Mouse (Mus musculus): ENCODE measurements around the gene Gpd2. TPM values are rescaled to one million over a fixed set of nuclear protein-coding genes. Genes with fewer than 3 reads are reported as not detected.

Gpd2 gene
- polyA plus RNA-seq, 1 experiment from 2014 or later, result 16.3 TPM

DNA sequence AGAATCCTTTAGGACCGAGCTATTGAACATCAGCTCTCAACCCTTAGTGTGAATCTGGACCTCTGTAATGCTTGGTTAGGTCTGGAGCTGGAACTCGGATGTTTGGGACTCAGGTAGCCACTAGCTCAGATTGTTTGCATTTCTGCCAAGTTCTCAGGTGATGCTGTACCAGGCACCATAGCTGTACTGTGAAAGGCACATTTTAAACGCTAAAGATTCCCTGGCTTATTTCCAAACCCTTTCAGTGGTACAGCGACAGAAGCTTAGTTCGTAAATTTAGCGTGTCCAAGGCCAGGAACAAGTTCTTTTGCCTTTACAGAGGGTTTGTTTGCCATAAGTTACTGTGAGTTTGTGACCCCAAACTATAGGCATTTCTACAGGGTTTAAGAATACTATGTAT lies 409 bp upstream of the Gpd2 start:
- TF ChIP-seq CTCF (IDR thresholded peaks at IDR 0.05; ENCODE audit: low read depth), result no peak
- Histone ChIP-seq H3K27me3 (ENCODE audit: insufficient read depth, low read length) (no peaks in the 10 kb centered on the region), H3K27ac (ENCODE audit: low read depth) (no peak overlapping the region), H3K4me1 (ENCODE audit: insufficient read depth) (no peaks in the 10 kb centered on the region), H3K36me3 (ENCODE audit: insufficient read depth) (no peaks in the 10 kb centered on the region), H3K9ac (peak overlapping the region; percentile 83; the same call in 1 of the 2 replicates), H3K9me3 (ENCODE audit: low read depth, low read length) (no peaks in the 10 kb centered on the region), H3K4me3 (ENCODE audit: low read depth, low read length) (peak overlapping the region; percentile 55), H3K4me2 (peak overlapping the region; percentile 97)
- ATAC-seq (ENCODE audit: insufficient read depth) (no peak), DNase-seq (peak; percentile 64)
- WGBS, result 34% methylated on average over 6 of the region's 6 CpGs

DNA sequence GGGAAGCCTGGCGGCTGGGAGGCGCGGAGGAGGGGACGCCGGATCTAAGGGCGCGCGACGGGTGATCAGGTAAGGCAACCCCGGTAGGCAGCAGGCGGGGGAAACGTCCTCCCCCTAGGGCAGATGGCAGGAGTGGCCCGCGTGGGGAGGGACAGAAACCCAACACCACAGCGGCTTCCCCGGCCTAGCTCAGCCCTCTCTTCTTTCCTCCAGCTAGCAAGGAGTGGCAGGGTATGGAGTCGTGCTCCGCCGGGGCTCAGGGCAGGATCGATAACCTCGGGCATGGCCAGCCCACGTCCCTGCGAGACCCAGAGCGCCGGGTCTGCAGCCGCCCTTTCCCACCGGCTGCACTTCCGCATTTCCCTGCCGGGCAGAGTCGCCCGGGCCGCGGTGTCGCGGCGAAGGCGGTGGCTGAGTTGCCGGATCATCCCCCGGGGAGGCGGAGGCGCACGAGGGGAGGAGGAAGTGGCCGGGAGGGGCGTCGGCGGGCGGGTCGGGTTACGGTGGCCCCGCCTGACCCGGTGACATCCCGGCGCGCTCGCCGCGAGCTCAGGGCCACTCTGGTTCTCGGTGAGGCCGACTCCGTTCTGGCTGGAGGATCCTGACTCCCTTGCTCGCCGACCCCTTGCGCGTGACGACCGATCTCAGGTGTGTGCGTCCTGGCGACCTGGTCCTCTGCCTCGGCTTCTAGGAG lies 632 bp downstream of the Gpd2 start:
- no peaks in the 10 kb centered on the region for H3K27me3 ChIP-seq (ENCODE audit: insufficient read depth, low read length)
- ATAC-seq (ENCODE audit: insufficient read depth) (peak; percentile 89), DNase-seq (peak; percentile 85)
- no peaks in the 10 kb centered on the region for H3K4me1 ChIP-seq (ENCODE audit: insufficient read depth)
- peak overlapping the region; percentile 97 for H3K4me2 ChIP-seq
- WGBS, result under 1% methylated on average over 69 of the region's 69 CpGs
- no peak for TF ChIP-seq CTCF (IDR thresholded peaks at IDR 0.05; ENCODE audit: low read depth)
- no peaks in the 10 kb centered on the region for H3K9me3 ChIP-seq (ENCODE audit: low read depth, low read length)
- H3K27ac ChIP-seq (ENCODE audit: low read depth), result peak overlapping the region; percentile 73
- no peaks in the 10 kb centered on the region for H3K36me3 ChIP-seq (ENCODE audit: insufficient read depth)
- H3K9ac ChIP-seq, result peak overlapping the region; percentile 83
- H3K4me3 ChIP-seq (ENCODE audit: low read depth, low read length), result peak overlapping the region; percentile 55

DNA sequence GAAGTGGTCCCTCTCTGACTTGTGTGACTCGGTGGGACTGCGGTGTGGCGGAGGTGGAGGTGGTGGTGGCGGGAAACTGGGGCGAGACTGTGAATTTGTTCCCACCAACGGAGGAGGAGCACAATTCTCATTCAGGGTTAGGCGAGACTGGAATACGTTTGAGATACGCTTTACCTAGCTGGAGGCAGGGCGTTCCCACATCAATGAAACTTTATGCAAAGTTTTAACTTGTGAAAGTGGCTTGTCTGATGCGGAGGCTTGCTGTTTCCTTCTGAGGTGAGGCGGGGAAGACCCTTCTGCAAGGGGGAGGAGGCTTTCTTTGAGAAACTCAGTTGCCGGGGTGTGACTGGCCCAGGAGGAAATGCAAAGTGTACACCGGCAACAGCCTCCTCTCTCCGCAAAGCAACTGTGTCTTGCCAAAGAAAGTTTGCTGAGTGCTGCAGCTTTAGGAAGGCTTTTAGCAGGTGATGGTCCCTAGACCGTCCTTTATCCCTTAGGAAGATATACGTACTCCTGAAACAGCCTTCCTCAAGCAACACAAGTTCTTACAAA lies 1.3 kb downstream of the Gpd2 start:
- ATAC-seq (ENCODE audit: insufficient read depth) (no peak; the same call in 1 of the 2 replicates), DNase-seq (peak; percentile 31)
- Histone ChIP-seq H3K27ac (ENCODE audit: low read depth) (peak overlapping the region; percentile 73; the same call in 1 of the 2 replicates), H3K27me3 (ENCODE audit: insufficient read depth, low read length) (no peaks in the 10 kb centered on the region), H3K4me2 (peak overlapping the region; percentile 97), H3K9ac (peak overlapping the region; percentile 83), H3K4me3 (ENCODE audit: low read depth, low read length) (peak overlapping the region; percentile 55), H3K4me1 (ENCODE audit: insufficient read depth) (no peaks in the 10 kb centered on the region), H3K9me3 (ENCODE audit: low read depth, low read length) (no peaks in the 10 kb centered on the region), H3K36me3 (ENCODE audit: insufficient read depth) (no peaks in the 10 kb centered on the region)
- 4% methylated on average over 17 of the region's 17 CpGs for WGBS
- no peak for TF ChIP-seq CTCF (IDR thresholded peaks at IDR 0.05; ENCODE audit: low read depth)

DNA sequence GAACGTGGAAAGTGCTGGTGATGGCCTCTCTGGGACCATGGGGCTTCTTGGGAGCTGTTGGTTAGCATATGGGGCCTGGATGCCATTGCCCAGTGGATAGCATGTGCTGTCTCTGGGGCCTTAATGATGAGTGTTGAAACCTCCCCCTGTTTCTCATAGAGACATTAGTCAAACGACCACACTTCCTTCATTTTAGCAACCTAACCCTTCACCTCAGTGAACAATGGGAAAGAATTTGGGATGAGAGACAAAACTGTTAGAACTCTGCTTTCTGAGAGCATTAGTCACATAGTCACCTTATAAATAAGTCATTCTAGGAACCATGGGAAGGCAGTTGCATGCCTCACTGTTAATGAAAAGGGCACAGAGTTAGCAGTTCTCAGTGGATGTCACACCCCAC lies 1.9 kb downstream of the Gpd2 start:
- DNase-seq, result no peak
- Histone ChIP-seq H3K9ac (no peak overlapping the region), H3K27ac (ENCODE audit: low read depth) (no peak overlapping the region), H3K9me3 (ENCODE audit: low read depth, low read length) (no peaks in the 10 kb centered on the region), H3K4me1 (ENCODE audit: insufficient read depth) (no peaks in the 10 kb centered on the region), H3K27me3 (ENCODE audit: insufficient read depth, low read length) (no peaks in the 10 kb centered on the region), H3K36me3 (ENCODE audit: insufficient read depth) (no peaks in the 10 kb centered on the region), H3K4me3 (ENCODE audit: low read depth, low read length) (peak overlapping the region; percentile 55; the same call in 1 of the 2 replicates), H3K4me2 (peak overlapping the region; percentile 97)
- ATAC-seq (ENCODE audit: insufficient read depth), result no peak
- 17% methylated on average over 2 of the region's 2 CpGs for WGBS
- TF ChIP-seq CTCF (IDR thresholded peaks at IDR 0.05; ENCODE audit: low read depth), result no peak

DNA sequence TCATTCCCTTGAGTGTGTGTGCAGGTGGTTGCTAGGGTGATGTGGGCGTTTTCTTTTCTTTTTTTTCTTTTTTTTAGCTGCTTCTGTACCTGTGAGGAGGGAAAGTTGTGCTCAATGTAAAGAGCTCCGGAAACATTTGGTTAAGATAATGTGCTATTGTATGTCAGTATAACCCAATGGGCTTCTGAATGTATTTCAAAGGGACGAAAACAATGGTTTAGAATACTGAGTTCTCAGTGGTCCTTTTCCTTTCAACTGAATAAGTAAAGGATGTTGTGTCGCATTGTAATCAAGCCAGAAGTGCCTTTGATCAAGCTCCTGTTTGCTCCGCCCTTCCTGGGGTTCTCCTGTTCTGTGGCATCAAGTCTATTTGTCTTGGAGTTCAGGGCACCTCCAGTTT lies 6.6 kb downstream of the Gpd2 start:
- no peak overlapping the region for H3K27ac ChIP-seq (ENCODE audit: low read depth)
- H3K4me1 ChIP-seq (ENCODE audit: insufficient read depth), result no peaks in the 10 kb centered on the region
- H3K36me3 ChIP-seq (ENCODE audit: insufficient read depth), result no peaks in the 10 kb centered on the region
- H3K4me2 ChIP-seq, result no peak overlapping the region
- WGBS, result 57% methylated on average over 5 of the region's 5 CpGs
- H3K27me3 ChIP-seq (ENCODE audit: insufficient read depth, low read length), result no peaks in the 10 kb centered on the region
- H3K4me3 ChIP-seq (ENCODE audit: low read depth, low read length), result no peak overlapping the region
- ATAC-seq (ENCODE audit: insufficient read depth), result no peak
- no peak for DNase-seq
- H3K9ac ChIP-seq, result no peak overlapping the region
- TF ChIP-seq CTCF (IDR thresholded peaks at IDR 0.05; ENCODE audit: low read depth), result no peak
- no peaks in the 10 kb centered on the region for H3K9me3 ChIP-seq (ENCODE audit: low read depth, low read length)

DNA sequence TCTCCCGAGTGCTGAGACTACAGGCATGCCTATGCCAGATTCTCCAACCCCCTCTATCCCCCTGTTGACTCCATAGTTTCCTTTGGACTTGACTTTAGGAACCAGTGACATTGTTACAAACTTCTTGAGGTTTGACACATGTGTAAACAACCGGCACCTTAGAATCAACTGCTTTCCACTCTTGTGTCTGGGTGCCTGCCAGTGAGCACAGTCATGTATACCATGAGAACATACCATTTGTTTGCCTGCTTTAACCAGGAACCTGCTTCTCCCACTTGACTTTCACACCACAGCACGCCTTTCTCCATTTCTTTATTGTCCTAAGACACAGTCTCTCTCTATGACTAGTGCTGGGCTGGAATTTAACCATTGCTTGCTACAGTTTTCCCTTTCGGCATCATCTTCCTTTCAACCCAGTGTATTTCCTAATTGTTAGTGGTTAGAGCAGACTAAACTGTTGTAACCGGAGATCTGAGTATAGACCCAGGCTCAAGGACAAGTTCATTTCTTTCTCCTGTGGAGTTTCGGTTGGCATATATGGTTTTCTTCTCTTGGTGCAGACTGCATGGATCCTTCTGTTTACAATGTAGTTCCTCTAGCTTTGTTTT lies 8.4 kb downstream of the Gpd2 start:
- Histone ChIP-seq H3K36me3 (ENCODE audit: insufficient read depth) (no peaks in the 10 kb centered on the region), H3K4me3 (ENCODE audit: low read depth, low read length) (no peak overlapping the region), H3K9me3 (ENCODE audit: low read depth, low read length) (no peaks in the 10 kb centered on the region), H3K9ac (no peak overlapping the region), H3K27ac (ENCODE audit: low read depth) (no peak overlapping the region), H3K4me1 (ENCODE audit: insufficient read depth) (no peaks in the 10 kb centered on the region), H3K4me2 (no peak overlapping the region), H3K27me3 (ENCODE audit: insufficient read depth, low read length) (no peaks in the 10 kb centered on the region)
- ATAC-seq (ENCODE audit: insufficient read depth), result 0 out of 2 replicates have a peak, but pooled peaks have one; percentile 52
- DNase-seq, result no peak
- TF ChIP-seq CTCF (IDR thresholded peaks at IDR 0.05; ENCODE audit: low read depth), result no peak
- 77% methylated on average over 6 of the region's 6 CpGs for WGBS

DNA sequence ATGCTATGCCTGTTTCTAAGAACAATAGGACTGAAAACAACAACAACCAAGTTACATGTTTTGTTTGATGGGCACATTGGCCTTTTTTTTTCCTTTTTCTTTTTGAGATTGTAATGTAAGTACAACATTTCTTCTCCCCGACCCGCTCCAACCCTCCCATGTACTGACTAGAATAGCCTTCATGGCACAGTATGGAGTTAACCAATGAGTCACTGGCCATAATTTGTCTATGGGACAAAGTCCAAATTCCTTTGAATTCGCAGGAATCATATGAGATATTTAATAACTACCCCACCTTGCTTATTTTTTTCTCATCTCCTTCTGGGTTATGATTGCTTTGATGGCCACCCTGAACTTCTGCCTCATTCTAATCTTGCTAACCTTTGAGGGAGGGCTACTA lies 12.7 kb downstream of the Gpd2 start:
- ATAC-seq (ENCODE audit: insufficient read depth) (no peak), DNase-seq (no peak)
- H3K27ac ChIP-seq (ENCODE audit: low read depth), result no peak overlapping the region
- H3K4me2 ChIP-seq, result no peak overlapping the region
- no peaks in the 10 kb centered on the region for H3K36me3 ChIP-seq (ENCODE audit: insufficient read depth)
- H3K9me3 ChIP-seq (ENCODE audit: low read depth, low read length), result no peaks in the 10 kb centered on the region
- no peak overlapping the region for H3K4me3 ChIP-seq (ENCODE audit: low read depth, low read length)
- no peaks in the 10 kb centered on the region for H3K4me1 ChIP-seq (ENCODE audit: insufficient read depth)
- no peak overlapping the region for H3K9ac ChIP-seq
- 87% methylated on average over 3 of the region's 3 CpGs for WGBS
- TF ChIP-seq CTCF (IDR thresholded peaks at IDR 0.05; ENCODE audit: low read depth), result no peak
- no peaks in the 10 kb centered on the region for H3K27me3 ChIP-seq (ENCODE audit: insufficient read depth, low read length)
